Mouse (Mus musculus) liver, adult 2 months (tissue): ENCODE results near the gene Arfip1.

ENCODE experiments used
- CTCF ChIP-seq: fragments of 200-500 bp; IDR thresholded peaks from 2 replicates; pipeline ENCODE4 v1.5.1; 2011; ENCODE audit warnings: low read depth, low read length, control low read depth
- POLR2A ChIP-seq: fragments of 200-500 bp; IDR thresholded peaks from 2 replicates; pipeline ENCODE4 v1.6.1; 2011; ENCODE audit warnings: low read length, control low read depth; ENCODE audit not compliant: insufficient read depth; ENCODE audit errors: extremely low read depth

GRCm38 (mm10) chr3:84512774-84513515 is 69.5 kb downstream of the Arfip1 start:
- TF ChIP-seq CTCF (no peak), POLR2A (no peak)
